Mouse (Mus musculus) stomach, postnatal 0 days (tissue): ENCODE results near the gene Pfkfb3.

Experiments
- CTCF ChIP-seq: IDR thresholded peaks from 2 replicates; pipeline ENCODE4 v1.5.1; 2016; ENCODE audit warnings: antibody characterized with exemption, low read depth, mild to moderate bottlenecking, moderate library complexity
- EP300 ChIP-seq: optimal IDR thresholded peaks from 2 replicates; pipeline ENCODE3; 2016; ENCODE audit warnings: antibody characterized with exemption

DNA sequence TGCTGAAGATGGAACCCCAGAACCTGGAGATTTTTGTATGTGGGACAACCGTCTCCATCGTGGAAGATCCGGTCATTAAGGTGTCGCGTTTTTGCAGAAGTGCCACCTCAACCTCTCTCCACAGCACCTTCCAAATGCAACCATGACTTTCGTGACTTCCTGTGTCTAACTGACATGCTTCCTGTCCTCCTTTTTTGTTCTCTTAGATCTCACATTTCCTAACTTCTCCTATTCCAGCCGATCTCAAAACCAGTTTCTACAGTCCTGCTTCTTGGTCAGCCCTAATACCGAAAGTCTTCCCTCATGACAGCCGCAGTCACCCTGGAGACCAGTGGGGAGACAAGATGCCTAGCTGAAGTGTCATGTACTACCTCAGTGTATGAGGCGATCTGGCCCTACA, 5.4 kb downstream of the Pfkfb3 start:
- TF ChIP-seq CTCF, result no peak
- no peak for TF ChIP-seq EP300
